Mouse (Mus musculus) kidney, postnatal 36 days (tissue): ENCODE measurements around the gene Grb10.

Experiments used
- DNase-seq, 2 experiments: peaks; one replicate each; pipeline ENCODE4 v3.0.0; 2021 to 2022; ENCODE audit warnings: mixed read lengths in 2 of 2

The Grb10 gene

DNA sequence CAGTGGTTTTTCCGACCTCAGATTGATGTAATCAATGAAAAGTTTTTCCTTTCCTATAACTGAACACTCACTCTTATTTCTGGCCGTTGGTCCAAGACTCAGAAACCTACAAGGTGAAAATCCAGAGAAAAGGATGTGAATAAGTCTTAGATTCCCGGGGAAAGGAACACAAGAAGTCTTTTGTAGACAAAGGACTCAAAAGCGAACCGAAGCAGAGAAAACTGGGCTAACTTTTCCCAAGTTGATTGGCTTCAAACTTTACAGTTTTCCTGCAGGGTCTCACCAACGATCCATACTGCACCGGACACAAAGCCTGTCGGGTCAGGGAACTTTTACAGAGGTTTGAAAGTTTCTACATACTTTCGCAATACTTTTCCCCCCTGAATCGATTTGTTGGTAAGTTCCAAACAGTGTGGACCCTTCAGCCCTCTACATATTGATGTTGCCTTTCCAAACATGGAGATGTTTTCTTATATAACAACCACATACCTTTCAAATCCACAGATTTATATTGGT is at the start of gene Grb10:
Gene Grb10 (minus strand): TSS at position 214 of the 516 bp plus-strand sequence.
- DNase-seq, result no peak

DNA sequence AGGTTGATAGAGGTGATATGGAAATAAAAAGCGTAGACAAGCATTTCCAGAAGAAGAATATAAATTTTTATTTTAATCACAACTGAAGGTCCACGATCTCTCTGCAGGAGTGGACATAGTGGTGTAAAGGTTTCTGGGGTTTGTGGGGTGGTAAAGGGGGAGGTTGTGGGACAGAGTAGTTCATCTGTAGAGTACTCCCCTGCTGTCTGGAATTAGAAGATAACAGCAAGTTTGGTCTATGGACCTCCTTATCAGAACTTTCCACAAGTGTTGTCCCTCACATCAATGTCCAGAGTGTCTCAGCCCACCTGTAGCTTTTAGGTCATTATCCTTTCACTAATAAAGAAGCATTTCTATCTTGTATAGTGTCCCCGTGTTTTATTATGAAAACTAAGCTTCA is 43.2 kb upstream of the Grb10 start:
- DNase-seq, result no peak

GRCm38 (mm10) chr11:12079231-12079630 is 40.7 kb upstream of the Grb10 start:
- DNase-seq, result no peak

- DNase-seq, result no peak
Measured at GRCm38 (mm10) chr11:12075449-12075848, 37.0 kb upstream of the Grb10 start.

DNA sequence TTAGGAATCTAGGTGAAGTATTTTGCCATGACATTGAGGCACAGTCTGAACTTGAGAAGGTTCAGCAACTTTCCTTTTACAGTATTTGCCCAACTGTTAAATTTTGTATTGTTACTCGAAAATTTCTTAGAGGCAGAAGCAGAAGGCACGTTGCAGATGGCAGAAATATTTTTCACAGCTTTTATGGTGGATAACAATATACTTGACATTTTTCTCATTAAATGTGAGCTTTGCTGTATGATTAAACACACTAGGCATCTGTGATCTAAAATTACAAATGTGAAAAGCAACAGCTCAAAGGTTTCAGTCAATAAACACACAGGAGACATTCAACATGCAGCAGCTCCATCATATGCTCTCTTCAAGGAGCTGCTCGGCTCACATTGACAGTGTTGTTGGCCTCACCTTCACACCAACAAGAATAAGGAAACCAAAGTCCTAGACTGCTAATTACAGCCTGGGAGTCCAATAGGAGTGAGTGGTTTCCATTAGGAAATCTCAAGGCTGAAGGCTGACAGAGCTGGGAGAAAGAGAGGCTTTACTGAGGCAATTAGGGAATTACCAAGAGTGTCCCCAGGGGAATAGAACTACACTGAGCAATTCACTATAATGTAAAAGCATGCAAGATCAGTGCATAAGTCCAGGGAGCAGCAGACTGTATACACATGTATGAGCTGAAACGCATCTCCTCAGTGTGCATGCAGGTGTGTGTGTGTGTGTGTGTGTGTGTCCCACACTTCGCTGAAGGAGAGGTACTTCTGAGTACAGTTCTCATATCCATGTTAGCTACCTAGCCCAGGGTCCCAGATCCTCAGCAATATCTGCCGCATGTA is 35.1 kb upstream of the Grb10 start:
- DNase-seq, result no peak

- no peak for DNase-seq
Measured at GRCm38 (mm10) chr11:12072322-12072721, 33.8 kb upstream of the Grb10 start.

DNA sequence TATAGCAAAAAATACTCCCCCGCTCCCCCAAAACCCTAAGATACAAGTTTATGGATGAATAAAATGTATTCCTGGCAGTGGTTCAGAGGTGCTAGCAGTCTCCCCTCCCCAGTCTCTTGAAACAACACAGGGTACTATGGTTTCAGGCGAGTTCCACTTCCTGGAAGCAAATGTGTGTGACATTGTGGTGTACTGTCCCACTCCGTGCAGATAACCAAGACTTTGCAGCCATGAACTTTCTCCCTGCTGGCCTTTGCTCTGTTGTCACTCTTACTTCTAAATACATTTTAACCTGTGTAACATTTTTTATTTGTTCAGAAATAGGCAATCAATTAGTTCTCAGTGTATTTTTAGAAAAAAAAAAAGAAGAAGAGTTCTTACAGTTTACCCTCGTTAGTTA is 20.5 kb upstream of the Grb10 start:
- no peak for DNase-seq

DNA sequence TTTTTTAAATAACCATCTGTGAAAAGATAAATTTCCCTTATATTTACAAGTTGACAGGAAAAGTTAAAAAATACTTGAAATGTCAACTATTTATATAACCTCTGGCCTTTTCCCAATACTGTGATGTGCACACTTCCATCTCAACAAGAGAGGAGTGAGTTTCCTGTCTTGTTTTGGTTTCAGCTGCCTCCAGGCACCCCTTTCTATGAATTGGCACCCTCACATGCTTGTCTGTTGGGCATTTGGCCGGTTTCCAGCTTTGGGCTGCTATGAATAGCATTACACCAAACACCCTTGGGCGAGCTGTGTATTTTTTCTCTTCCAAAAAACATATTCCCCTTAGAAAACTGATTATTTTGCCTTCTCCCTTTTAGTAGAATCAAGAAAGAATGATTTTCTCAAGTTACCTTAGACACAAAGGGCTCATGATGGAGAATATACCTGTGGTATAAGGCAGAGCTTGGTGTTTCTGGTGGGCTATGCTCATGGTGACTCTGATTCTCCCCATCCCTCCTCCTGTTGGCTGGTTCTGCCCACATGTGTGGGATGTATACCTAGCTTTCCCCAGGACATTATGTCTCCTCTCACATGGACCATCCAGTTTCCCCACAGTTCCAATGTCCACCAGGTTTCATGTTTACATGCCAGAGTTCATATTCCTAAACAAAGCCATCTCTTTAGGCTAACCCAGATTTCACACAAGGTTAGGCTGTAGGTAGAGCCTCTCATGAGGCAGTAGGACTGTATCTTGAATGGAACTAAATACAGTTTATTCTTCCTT is 10.3 kb upstream of the Grb10 start:
- peak in 1 of 2 experiments; percentile 8 for DNase-seq

GRCm38 (mm10) chr11:12048135-12048534 is 9.7 kb upstream of the Grb10 start:
- no peak for DNase-seq

DNA sequence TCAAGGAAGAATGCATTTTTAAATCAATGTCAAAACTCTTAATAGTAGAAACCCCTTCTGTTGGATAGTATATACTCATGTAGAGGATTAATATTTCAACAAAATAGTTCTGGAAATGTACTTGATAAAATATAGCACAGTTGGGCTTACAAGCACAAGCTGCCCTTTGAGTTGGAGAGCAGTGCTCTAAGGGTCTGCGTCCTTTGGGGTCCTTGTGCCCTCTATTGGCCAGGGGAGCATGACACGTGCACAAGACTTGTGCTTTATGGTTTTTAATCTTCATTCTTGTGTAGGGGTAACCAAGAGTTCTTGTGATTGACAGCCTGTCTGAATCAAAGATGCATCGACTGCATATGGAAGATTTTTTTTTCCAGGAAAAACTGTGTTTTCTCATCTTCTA is 5.8 kb upstream of the Grb10 start:
- DNase-seq, result no peak

GRCm38 (mm10) chr11:12041787-12042186 is 3.3 kb upstream of the Grb10 start:
- no peak for DNase-seq

GRCm38 (mm10) chr11:12041379-12041778 is 2.9 kb upstream of the Grb10 start:
- no peak for DNase-seq

- no peak for DNase-seq
Measured at GRCm38 (mm10) chr11:12040391-12040790, 1.9 kb upstream of the Grb10 start.

- DNase-seq, result no peak
Measured at GRCm38 (mm10) chr11:12039748-12040147, 1.3 kb upstream of the Grb10 start.

- DNase-seq, result peak in 1 of 2 experiments; percentile 28
Measured at GRCm38 (mm10) chr11:12039098-12039497, 615 bp upstream of the Grb10 start.

- DNase-seq, result no peak
Measured at GRCm38 (mm10) chr11:12037689-12038469, 604 bp downstream of the Grb10 start.

- peak; percentile 44 to 77 for DNase-seq
Measured at GRCm38 (mm10) chr11:12037075-12037686, 1.3 kb downstream of the Grb10 start.

DNA sequence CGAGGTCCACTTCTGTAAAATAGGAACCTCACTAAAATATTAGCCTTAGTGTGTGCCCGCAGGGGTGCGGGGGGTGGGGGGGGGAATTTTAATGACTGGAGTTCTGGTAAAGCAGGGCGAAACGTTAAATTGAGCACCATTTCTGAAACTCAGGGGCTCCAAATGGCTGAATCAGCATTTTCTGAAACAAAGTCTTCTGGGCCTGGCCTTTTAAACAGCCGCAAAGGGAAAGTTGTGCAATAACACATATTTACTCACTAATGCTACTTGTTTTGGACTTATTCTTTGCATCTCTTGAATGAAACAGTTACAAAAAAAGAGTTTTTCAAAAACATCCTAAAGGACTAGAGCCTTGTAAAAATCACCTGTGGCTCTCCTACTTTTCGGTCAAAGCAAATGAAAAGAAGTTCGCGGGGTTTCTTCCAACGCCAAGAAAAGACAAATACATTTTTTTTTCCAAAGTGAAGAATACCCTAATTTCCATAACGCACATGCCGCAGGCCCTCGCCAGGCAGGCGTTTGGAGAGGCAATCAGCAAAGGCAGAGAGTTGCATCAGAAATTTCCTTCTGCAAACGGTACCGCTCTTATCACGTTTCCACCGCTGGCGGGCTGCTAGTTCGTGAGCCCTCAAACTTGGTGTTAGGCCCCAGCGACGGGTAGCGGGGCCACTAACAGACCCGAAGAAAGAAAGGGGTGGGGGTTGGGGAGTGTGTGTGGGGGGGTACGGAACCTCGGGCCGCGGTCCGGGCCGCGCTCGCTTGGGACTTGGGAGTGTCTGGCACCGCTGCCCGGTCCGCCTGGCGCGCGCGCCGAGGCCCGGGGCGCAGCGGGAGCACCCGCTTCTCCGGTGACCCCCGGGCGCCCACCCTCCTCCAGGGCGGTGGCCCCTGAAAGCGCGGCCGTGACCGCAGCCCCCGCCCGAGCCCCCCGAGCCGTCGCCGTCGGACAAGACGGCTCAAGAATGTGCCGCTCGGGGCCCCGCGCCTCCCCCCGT is 2.3 kb downstream of the Grb10 start:
- DNase-seq, result peak in 1 of 2 experiments; percentile 24

- DNase-seq, result no peak
Measured at GRCm38 (mm10) chr11:12035324-12035723, 3.2 kb downstream of the Grb10 start.

GRCm38 (mm10) chr11:12034781-12035180 is 3.7 kb downstream of the Grb10 start:
- DNase-seq, result no peak

DNA sequence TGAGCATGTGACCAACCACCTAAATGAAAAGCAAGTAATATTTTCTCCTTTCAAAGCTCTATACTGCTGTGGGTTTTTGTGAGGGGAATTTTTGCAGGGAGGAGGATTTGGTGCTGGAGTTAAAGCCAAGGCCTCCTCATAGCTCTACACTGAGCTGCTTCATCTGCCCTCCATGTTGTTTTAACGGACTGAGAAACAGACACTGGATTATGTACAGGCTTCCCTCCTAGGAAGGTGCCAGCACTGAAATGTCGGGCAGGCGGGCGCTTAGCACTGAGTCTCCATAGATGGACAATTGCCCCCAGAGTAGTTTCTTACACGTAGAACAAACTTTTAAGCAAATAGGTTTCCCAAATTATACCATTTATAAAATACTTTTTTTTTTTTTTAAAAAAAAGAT is 4.1 kb downstream of the Grb10 start:
- no peak for DNase-seq
